Mouse (Mus musculus) liver, embryonic 13.5 days (tissue): ENCODE measurements around the gene Pan3. TPM values are rescaled to one million over a fixed set of nuclear protein-coding genes. Genes with fewer than 3 reads are reported as not detected.

ENCODE experiments used
- ATAC-seq: fragments of 200-750 bp; cut with Nextera tagmentation; 2 replicates; pipeline ENCODE4 v1.8.0; 2017; ENCODE audit warnings: low read depth, mild to moderate bottlenecking, moderate number of reproducible peaks, moderate library complexity
- DNase-seq: peaks from one replicate; pipeline ENCODE4 v3.0.0; 2022
- H3K27ac ChIP-seq: fragments of 300-500 bp; sonication (generic); 2 replicates; pipeline ENCODE4 v1.5.1; 2015; ENCODE audit warnings: moderate library complexity, mild to moderate bottlenecking, inconsistent platforms
- H3K27me3 ChIP-seq: fragments of 300-500 bp; sonication (generic); 2 replicates; pipeline ENCODE4 v1.6.1; 2015; ENCODE audit warnings: mild to moderate bottlenecking, inconsistent platforms
- H3K36me3 ChIP-seq: fragments of 300-500 bp; sonication (generic); 2 replicates; pipeline ENCODE4 v1.6.1; 2015; ENCODE audit warnings: mild to moderate bottlenecking, inconsistent platforms
- H3K4me1 ChIP-seq: fragments of 300-500 bp; sonication (generic); replicated peaks from 2 replicates; pipeline ENCODE4 v1.6.1; 2015; ENCODE audit warnings: inconsistent platforms
- H3K4me2 ChIP-seq: fragments of 300-500 bp; sonication (generic); 2 replicates; pipeline ENCODE4 v1.6.1; 2015; ENCODE audit warnings: inconsistent platforms, mild to moderate bottlenecking, moderate library complexity
- H3K4me3 ChIP-seq: fragments of 300-500 bp; sonication (generic); replicated peaks from 2 replicates; pipeline ENCODE4 v1.5.1; 2015; ENCODE audit warnings: mild to moderate bottlenecking, inconsistent platforms
- H3K9ac ChIP-seq: fragments of 300-500 bp; sonication (generic); 2 replicates; pipeline ENCODE4 v1.6.1; 2015; ENCODE audit warnings: mild to moderate bottlenecking, inconsistent platforms
- H3K9me3 ChIP-seq: fragments of 300-500 bp; sonication (generic); replicated peaks from 2 replicates; pipeline ENCODE4 v1.6.1; 2016; ENCODE audit warnings: inconsistent platforms
- WGBS: fragments of 180-500 bp; shearing (Covaris S2); methylation state at CpG from one replicate; pipeline ENCODE4 v1.1.7; 2015; ENCODE audit not compliant: insufficient replicate concordance; 5-methylcytosine and 5-hydroxymethylcytosine counted together
- polyA plus RNA-seq: library from polyadenylated mRNA; unstranded; fragments of >200 nt; fragmentation: Nextera tagmentation; extraction: Ambion mirVana; gene quantifications from 2 replicates; pipeline ENCODE4 v1.2.1, GENCODE M21; 2015

Pan3 gene
- polyA plus RNA-seq, 1 experiment from 2014 or later: 39.3 TPM

- Histone ChIP-seq H3K27me3 (no peaks in the 10 kb centered on the region), H3K9ac (no peak overlapping the region), H3K36me3 (peaks cover 27% of the 10 kb centered on the region), H3K4me3 (no peak overlapping the region), H3K4me2 (no peak overlapping the region), H3K4me1 (peaks cover 52% of the 10 kb centered on the region), H3K9me3 (no peaks in the 10 kb centered on the region), H3K27ac (no peak overlapping the region)
- DNase-seq (no peak), ATAC-seq (no peak)
- 84% methylated on average over 4 of the region's 4 CpGs for WGBS
Observed at GRCm38 (mm10) chr5:147448526-147448925, 18.6 kb downstream of the Pan3 start.

GRCm38 (mm10) chr5:147448933-147449332 is 19.0 kb downstream of the Pan3 start:
- H3K27ac ChIP-seq: no peak overlapping the region
- H3K4me3 ChIP-seq: no peak overlapping the region
- no peaks in the 10 kb centered on the region for H3K27me3 ChIP-seq
- ATAC-seq (no peak), DNase-seq (no peak)
- no peak overlapping the region for H3K9ac ChIP-seq
- 86% methylated on average over 4 of the region's 4 CpGs for WGBS
- no peaks in the 10 kb centered on the region for H3K9me3 ChIP-seq
- no peak overlapping the region for H3K4me2 ChIP-seq
- peaks cover 30% of the 10 kb centered on the region for H3K36me3 ChIP-seq
- H3K4me1 ChIP-seq: peaks cover 50% of the 10 kb centered on the region

DNA sequence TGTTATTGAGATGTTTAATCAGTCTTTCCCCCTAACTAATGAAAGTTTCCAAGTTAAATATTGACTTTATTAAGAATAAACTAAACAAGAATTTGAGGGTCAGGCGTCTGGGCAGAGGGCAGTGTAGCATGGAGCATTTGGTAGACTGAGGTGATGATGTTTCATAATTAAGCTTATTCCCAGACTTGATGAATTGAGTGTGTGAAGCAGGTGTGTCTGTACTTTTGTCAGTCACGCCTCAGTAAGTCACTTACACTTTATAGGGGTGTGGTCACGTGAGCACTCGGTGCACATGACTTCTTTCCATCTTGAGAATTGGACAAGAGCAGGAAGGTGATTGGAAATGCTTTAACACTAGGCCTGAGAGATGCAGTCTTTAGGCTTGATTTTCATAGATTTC is 26.5 kb downstream of the Pan3 start:
- no peak overlapping the region for H3K4me2 ChIP-seq

DNA sequence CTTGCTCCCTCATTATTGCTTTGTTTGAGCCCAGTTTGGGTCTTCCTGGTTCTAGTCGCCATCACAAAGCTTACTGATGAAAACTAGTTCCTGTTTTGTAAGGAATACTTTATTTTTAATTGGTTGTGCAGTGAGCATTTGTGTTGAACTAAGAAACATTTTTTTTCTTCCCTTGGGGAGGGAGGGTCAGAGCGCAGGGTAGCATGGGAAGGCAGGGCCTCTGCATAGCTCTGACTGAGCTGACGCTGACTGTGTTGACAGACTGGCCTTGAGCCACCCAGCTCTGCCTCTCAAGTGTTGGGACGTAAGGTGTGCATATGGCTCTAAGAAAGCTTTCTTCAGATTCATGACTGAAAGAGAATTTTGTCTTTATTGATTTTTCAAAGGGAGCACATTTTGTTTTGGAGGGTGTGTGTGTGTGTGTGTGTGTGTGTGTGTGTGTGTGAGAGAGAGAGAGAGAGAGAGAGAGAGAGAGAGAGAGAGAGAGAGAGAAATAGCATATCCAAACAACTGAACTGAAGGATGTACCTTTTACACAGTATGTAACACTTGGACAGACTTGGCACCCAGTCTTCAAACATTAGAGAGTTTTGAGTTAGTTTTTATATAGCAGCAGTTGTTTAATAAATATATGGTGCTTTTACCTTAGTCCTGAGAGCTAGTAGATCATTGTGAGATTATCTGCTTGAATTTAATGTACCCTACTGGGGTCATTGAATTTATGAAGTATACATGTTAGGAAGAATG is 30.0 kb downstream of the Pan3 start:
- no peak overlapping the region for H3K27ac ChIP-seq
- no peak overlapping the region for H3K4me3 ChIP-seq
- peak; percentile 47; the same call in 1 of the 2 replicates for ATAC-seq
- whole genome bisulfite sequencing: 70% methylated on average over 4 of the region's 4 CpGs
- H3K36me3 ChIP-seq: peaks cover 25% of the 10 kb centered on the region
- no peak overlapping the region for H3K9ac ChIP-seq
- H3K4me2 ChIP-seq: no peak overlapping the region
- H3K9me3 ChIP-seq: no peaks in the 10 kb centered on the region
- H3K27me3 ChIP-seq: no peaks in the 10 kb centered on the region
- no peak for DNase-seq
- H3K4me1 ChIP-seq: 0 out of 2 replicates have a peak, but pooled peaks cover 10% of the 10 kb centered on the region

More for the DNA sequence above, 26.5 kb downstream of the Pan3 start:
- Histone ChIP-seq H3K4me1 (0 out of 2 replicates have a peak, but pooled peaks cover 4% of the 10 kb centered on the region), H3K27ac (no peak overlapping the region), H3K36me3 (peaks cover 39% of the 10 kb centered on the region), H3K27me3 (no peaks in the 10 kb centered on the region), H3K4me3 (no peak overlapping the region), H3K9me3 (no peaks in the 10 kb centered on the region), H3K9ac (no peak overlapping the region)
- WGBS: 78% methylated on average over 4 of the region's 4 CpGs
- ATAC-seq (no peak), DNase-seq (no peak)

GRCm38 (mm10) chr5:147463251-147463650 is 33.3 kb downstream of the Pan3 start:
- Histone ChIP-seq H3K36me3 (peaks cover 29% of the 10 kb centered on the region), H3K9ac (no peak overlapping the region), H3K4me1 (peaks cover 10% of the 10 kb centered on the region; the same call in 1 of the 2 replicates), H3K27ac (no peak overlapping the region), H3K4me3 (no peak overlapping the region), H3K27me3 (no peaks in the 10 kb centered on the region), H3K4me2 (no peak overlapping the region), H3K9me3 (no peaks in the 10 kb centered on the region)
- DNase-seq: no peak
- WGBS: 84% methylated on average over 3 of the region's 3 CpGs
- ATAC-seq: no peak

GRCm38 (mm10) chr5:147466361-147466760 is 36.4 kb downstream of the Pan3 start:
- no peak for DNase-seq
- H3K27ac ChIP-seq: no peak overlapping the region
- no peak overlapping the region for H3K4me3 ChIP-seq
- peaks cover 29% of the 10 kb centered on the region for H3K36me3 ChIP-seq
- no peak for ATAC-seq
- no peaks in the 10 kb centered on the region for H3K27me3 ChIP-seq
- no peak overlapping the region for H3K9ac ChIP-seq
- peaks cover 5% of the 10 kb centered on the region; the same call in 1 of the 2 replicates for H3K4me1 ChIP-seq
- H3K9me3 ChIP-seq: no peaks in the 10 kb centered on the region
- no peak overlapping the region for H3K4me2 ChIP-seq

GRCm38 (mm10) chr5:147471163-147471562 is 41.2 kb downstream of the Pan3 start:
- DNase-seq: no peak
- peaks cover 20% of the 10 kb centered on the region for H3K36me3 ChIP-seq
- H3K4me2 ChIP-seq: no peak overlapping the region
- no peak overlapping the region for H3K9ac ChIP-seq
- peaks cover 21% of the 10 kb centered on the region for H3K4me1 ChIP-seq
- 67% methylated on average over 5 of the region's 5 CpGs for WGBS
- no peaks in the 10 kb centered on the region for H3K27me3 ChIP-seq
- H3K4me3 ChIP-seq: no peak overlapping the region
- no peak overlapping the region for H3K27ac ChIP-seq
- H3K9me3 ChIP-seq: no peaks in the 10 kb centered on the region
- no peak for ATAC-seq

- Histone ChIP-seq H3K9ac (no peak overlapping the region), H3K27ac (no peak overlapping the region), H3K27me3 (no peaks in the 10 kb centered on the region), H3K4me2 (no peak overlapping the region), H3K4me1 (peaks cover 27% of the 10 kb centered on the region), H3K36me3 (peaks cover 12% of the 10 kb centered on the region; the same call in 1 of the 2 replicates), H3K9me3 (no peaks in the 10 kb centered on the region), H3K4me3 (no peak overlapping the region)
- no peak for ATAC-seq
- WGBS: 86% methylated on average over 6 of the region's 6 CpGs
- no peak for DNase-seq
Observed at GRCm38 (mm10) chr5:147473071-147473470, 43.1 kb downstream of the Pan3 start.

DNA sequence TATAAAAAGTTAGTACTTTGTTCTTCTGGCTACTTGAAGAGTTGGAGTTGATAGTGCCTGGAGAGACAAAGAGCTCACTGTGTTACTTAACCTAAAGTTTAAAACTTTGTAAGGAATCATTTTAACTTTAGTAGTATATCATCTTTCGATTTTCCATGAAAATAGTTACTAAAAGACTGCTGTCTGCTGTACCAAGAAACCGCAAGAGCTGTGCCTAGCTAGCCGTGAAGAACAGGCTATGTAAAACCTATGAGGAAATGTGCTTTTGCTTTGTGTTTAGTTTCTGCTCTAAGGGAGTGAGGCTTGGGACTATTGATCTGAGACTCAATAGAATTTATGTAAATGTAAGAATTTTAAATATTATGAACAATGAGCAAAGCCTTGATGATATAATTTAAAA is 43.9 kb downstream of the Pan3 start:
- Histone ChIP-seq H3K4me2 (no peak overlapping the region), H3K36me3 (peaks cover 12% of the 10 kb centered on the region; the same call in 1 of the 2 replicates), H3K27me3 (no peaks in the 10 kb centered on the region), H3K9ac (no peak overlapping the region), H3K4me3 (no peak overlapping the region), H3K9me3 (no peaks in the 10 kb centered on the region), H3K4me1 (peaks cover 27% of the 10 kb centered on the region), H3K27ac (no peak overlapping the region)
- WGBS: 84% methylated on average over 3 of the region's 3 CpGs
- ATAC-seq (no peak), DNase-seq (no peak)

- 57% methylated on average over 5 of the region's 5 CpGs for WGBS
- Histone ChIP-seq H3K4me2 (no peak overlapping the region), H3K9ac (no peak overlapping the region), H3K4me1 (peaks cover 27% of the 10 kb centered on the region), H3K36me3 (peaks cover 13% of the 10 kb centered on the region; the same call in 1 of the 2 replicates), H3K4me3 (no peak overlapping the region), H3K27ac (no peak overlapping the region), H3K9me3 (no peaks in the 10 kb centered on the region), H3K27me3 (no peaks in the 10 kb centered on the region)
- no peak for DNase-seq
- ATAC-seq: no peak
Observed at GRCm38 (mm10) chr5:147476109-147476508, 46.1 kb downstream of the Pan3 start.

DNA sequence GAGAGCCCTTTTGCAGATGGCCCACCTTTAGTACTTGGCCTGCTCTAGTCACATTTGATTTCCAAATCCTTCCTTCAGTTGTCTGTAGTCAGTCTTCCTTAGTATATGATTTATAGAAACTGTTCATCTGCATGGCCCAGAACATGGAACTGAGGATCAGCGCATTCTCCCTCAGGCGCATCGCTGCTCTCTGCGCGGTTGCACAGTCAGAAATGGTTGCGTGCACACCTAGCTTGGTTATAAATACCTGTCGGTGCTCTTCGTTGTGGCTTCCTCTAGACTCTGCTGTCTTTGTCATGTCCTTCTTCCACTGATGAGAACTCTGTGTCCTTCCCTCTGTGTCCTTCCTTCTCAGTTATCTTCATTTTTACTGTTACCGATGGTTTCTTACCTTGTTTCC is 47.1 kb downstream of the Pan3 start:
- Histone ChIP-seq H3K9me3 (no peaks in the 10 kb centered on the region), H3K27ac (no peak overlapping the region), H3K36me3 (peaks cover 13% of the 10 kb centered on the region; the same call in 1 of the 2 replicates), H3K9ac (no peak overlapping the region), H3K27me3 (no peaks in the 10 kb centered on the region), H3K4me1 (peaks cover 27% of the 10 kb centered on the region), H3K4me2 (no peak overlapping the region), H3K4me3 (no peak overlapping the region)
- ATAC-seq: no peak
- DNase-seq: no peak
- 89% methylated on average over 9 of the region's 9 CpGs for WGBS

GRCm38 (mm10) chr5:147479341-147479740 is 49.4 kb downstream of the Pan3 start:
- no peak for DNase-seq

More at GRCm38 (mm10) chr5:147479341-147479740, 49.4 kb downstream of the Pan3 start:
- 82% methylated on average over 2 of the region's 2 CpGs for WGBS
- H3K4me2 ChIP-seq: no peak overlapping the region
- no peaks in the 10 kb centered on the region for H3K9me3 ChIP-seq
- 0 out of 2 replicates have a peak, but pooled peaks have one; percentile 13 for ATAC-seq
- H3K4me1 ChIP-seq: peaks cover 29% of the 10 kb centered on the region
- no peak overlapping the region for H3K9ac ChIP-seq
- no peak overlapping the region for H3K27ac ChIP-seq
- H3K36me3 ChIP-seq: peaks cover 18% of the 10 kb centered on the region; the same call in 1 of the 2 replicates
- no peak overlapping the region for H3K4me3 ChIP-seq
- H3K27me3 ChIP-seq: no peaks in the 10 kb centered on the region
